Mouse (Mus musculus) forebrain, embryonic 14.5 days (tissue): Measurements from ENCODE around the gene Snapc5. TPM values are rescaled to one million over a fixed set of nuclear protein-coding genes. Genes with fewer than 3 reads are reported as not detected.
"Not testable (repeated sequence)": the region's sequence is repeated elsewhere in the genome, so short reads cannot be mapped to it uniquely, and the experiment has no call there.

Source experiments
- ATAC-seq: fragments of 200-750 bp; cut with Nextera tagmentation; 2 replicates; pipeline ENCODE4 v1.8.0; 2017; ENCODE audit warnings: mild to moderate bottlenecking, moderate library complexity
- DNase-seq: peaks from one replicate; pipeline ENCODE4 v3.0.0-alpha.2; 2015; ENCODE audit warnings: low spot score
- H3K27ac ChIP-seq: fragments of 300-500 bp; sonication (generic); 2 replicates; pipeline ENCODE4 v1.5.1; 2014; ENCODE audit warnings: low read depth, mild to moderate bottlenecking, control low read depth, low read length, moderate library complexity
- H3K27me3 ChIP-seq: fragments of 300-500 bp; sonication (generic); replicated peaks from 2 replicates; pipeline ENCODE4 v1.6.1; 2014; ENCODE audit warnings: low read length, control low read depth, mixed read lengths; ENCODE audit not compliant: control insufficient read depth, insufficient read depth
- H3K36me3 ChIP-seq: fragments of 300-500 bp; sonication (generic); 2 replicates; pipeline ENCODE4 v1.6.1; 2014; ENCODE audit warnings: low read length, control low read depth; ENCODE audit not compliant: control insufficient read depth, insufficient read depth
- H3K4me1 ChIP-seq: fragments of 300-500 bp; sonication (generic); 2 replicates; pipeline ENCODE4 v1.6.1; 2014; ENCODE audit warnings: antibody characterized with exemption, low read length, control low read depth; ENCODE audit not compliant: control insufficient read depth, insufficient read depth
- H3K4me2 ChIP-seq: fragments of 300-500 bp; sonication (generic); 2 replicates; pipeline ENCODE4 v1.6.1; 2014; ENCODE audit warnings: mild to moderate bottlenecking, control low read depth, low read length
- H3K4me3 ChIP-seq: fragments of 300-500 bp; sonication (generic); 2 replicates; pipeline ENCODE4 v1.5.1; 2014; ENCODE audit warnings: low read depth, low read length, control low read depth
- H3K9ac ChIP-seq: fragments of 300-500 bp; sonication (generic); 2 replicates; pipeline ENCODE4 v1.6.1; 2014; ENCODE audit warnings: mild to moderate bottlenecking, low read length, control low read depth, moderate library complexity
- H3K9me3 ChIP-seq: fragments of 300-500 bp; sonication (generic); replicated peaks from 2 replicates; pipeline ENCODE4 v1.6.1; 2016; ENCODE audit warnings: low read length, control low read depth, mixed read lengths; ENCODE audit not compliant: control insufficient read depth
- WGBS: fragments of 180-500 bp; shearing (Covaris S2); extraction: QIAGEN DNeasy Blood & Tissue Kit; methylation state at CpG from one replicate; pipeline ENCODE4 v1.1.7; 2014; 5-methylcytosine and 5-hydroxymethylcytosine counted together
- polyA plus RNA-seq: library from polyadenylated mRNA; unstranded; fragments of >200 nt; fragmentation: Nextera tagmentation; extraction: Ambion mirVana; gene quantifications from 2 replicates; pipeline ENCODE4 v1.2.1, GENCODE M21; 2014

Gene Snapc5
- polyA plus RNA-seq, 1 experiment from 2014 or later: 21.3 TPM

- Histone ChIP-seq H3K4me3 (peak within 1 kb of the TSS; percentile 72), H3K27ac (peak within 1 kb of the TSS; percentile 72), H3K4me1 (peaks cover 8% of the 10 kb centered on the region; the same call in 1 of the 2 replicates), H3K36me3 (peaks cover 31% of the 10 kb centered on the region), H3K4me2 (peak within 1 kb of the TSS; percentile 84), H3K9me3 (no peaks in the 10 kb centered on the region), H3K9ac (peak within 1 kb of the TSS; percentile 81), H3K27me3 (no peaks in the 10 kb centered on the region)
- ATAC-seq: peak; percentile 88
- DNase-seq: peak; percentile 90
- under 1% methylated on average over 42 of the region's 42 CpGs for WGBS
These were observed 6.0 kb upstream of the Snapc5 start, which contains the start of the genes Zwilch and Rpl4 for GRCm38 (mm10) chr9:64172816-64173665. Gene Zwilch, minus strand, starts transcription at chr9:64173104. Gene Rpl4, plus strand, starts transcription at chr9:64173375.

GRCm38 (mm10) chr9:64173666-64174220, 5.3 kb upstream of the Snapc5 start:
- no peak; the same call in 1 of the 2 replicates for ATAC-seq
- Histone ChIP-seq H3K4me3 (peak overlapping the region; percentile 72), H3K9ac (peak overlapping the region; percentile 81), H3K27me3 (no peaks in the 10 kb centered on the region), H3K27ac (peak overlapping the region; percentile 58; the same call in 1 of the 2 replicates), H3K36me3 (peaks cover 38% of the 10 kb centered on the region), H3K4me2 (peak overlapping the region; percentile 84), H3K4me1 (peaks cover 8% of the 10 kb centered on the region; the same call in 1 of the 2 replicates), H3K9me3 (no peaks in the 10 kb centered on the region)
- no peak for DNase-seq
- WGBS: under 1% methylated on average over 16 of the region's 16 CpGs

GRCm38 (mm10) chr9:64174341-64174740, 4.7 kb upstream of the Snapc5 start:
- H3K36me3 ChIP-seq: peaks cover 41% of the 10 kb centered on the region
- ATAC-seq (no peak), DNase-seq (no peak)
- H3K4me2 ChIP-seq: peak overlapping the region; percentile 84
- H3K4me1 ChIP-seq: peaks cover 8% of the 10 kb centered on the region; the same call in 1 of the 2 replicates
- peak overlapping the region; percentile 81 for H3K9ac ChIP-seq
- H3K27ac ChIP-seq: no peak overlapping the region
- peak overlapping the region; percentile 72 for H3K4me3 ChIP-seq
- no peaks in the 10 kb centered on the region for H3K9me3 ChIP-seq
- H3K27me3 ChIP-seq: no peaks in the 10 kb centered on the region

- 74% methylated on average over 8 of the region's 8 CpGs for WGBS
- no peaks in the 10 kb centered on the region for H3K27me3 ChIP-seq
- H3K36me3 ChIP-seq: peaks cover 41% of the 10 kb centered on the region
- H3K27ac ChIP-seq: no peak overlapping the region
- DNase-seq (no peak), ATAC-seq (no peak)
- H3K9me3 ChIP-seq: no peaks in the 10 kb centered on the region
- H3K4me1 ChIP-seq: peaks cover 11% of the 10 kb centered on the region
- peak overlapping the region; percentile 84 for H3K4me2 ChIP-seq
- H3K9ac ChIP-seq: no peak overlapping the region
- H3K4me3 ChIP-seq: peak overlapping the region; percentile 72; the same call in 1 of the 2 replicates
These were observed 4.3 kb upstream of the Snapc5 start for GRCm38 (mm10) chr9:64174766-64175165.

GRCm38 (mm10) chr9:64175378-64175777, 3.7 kb upstream of the Snapc5 start:
- ATAC-seq (no peak), DNase-seq (peak; percentile 64)
- no peak overlapping the region for H3K4me3 ChIP-seq
- H3K36me3 ChIP-seq: peaks cover 46% of the 10 kb centered on the region
- H3K27ac ChIP-seq: no peak overlapping the region
- 71% methylated on average over 11 of the region's 11 CpGs for WGBS
- no peak overlapping the region for H3K9ac ChIP-seq
- H3K9me3 ChIP-seq: no peaks in the 10 kb centered on the region
- peak overlapping the region; percentile 84; the same call in 1 of the 2 replicates for H3K4me2 ChIP-seq
- H3K4me1 ChIP-seq: peaks cover 15% of the 10 kb centered on the region
- H3K27me3 ChIP-seq: no peaks in the 10 kb centered on the region

- peak overlapping the region; percentile 66 for H3K4me2 ChIP-seq
- peak overlapping the region; percentile 80 for H3K27ac ChIP-seq
- H3K27me3 ChIP-seq: no peaks in the 10 kb centered on the region
- peaks cover 74% of the 10 kb centered on the region for H3K36me3 ChIP-seq
- peak overlapping the region; percentile 73 for H3K9ac ChIP-seq
- 34% methylated on average over 3 of the region's 3 CpGs for WGBS
- peak; percentile 59 for DNase-seq
- H3K4me1 ChIP-seq: peaks cover 15% of the 10 kb centered on the region
- H3K4me3 ChIP-seq: peak overlapping the region; percentile 64; the same call in 1 of the 2 replicates
- peak; percentile 59 for ATAC-seq
- no peaks in the 10 kb centered on the region for H3K9me3 ChIP-seq
These were observed 482 bp upstream of the Snapc5 start for GRCm38 (mm10) chr9:64178610-64178973.

GRCm38 (mm10) chr9:64183295-64183694, 4.2 kb downstream of the Snapc5 start:
- H3K36me3 ChIP-seq: peaks cover 66% of the 10 kb centered on the region
- WGBS: 87% methylated on average over 5 of the region's 5 CpGs
- not testable (repeated sequence) for H3K27ac ChIP-seq, H3K4me1 ChIP-seq, H3K27me3 ChIP-seq, H3K9ac ChIP-seq, H3K4me2 ChIP-seq, H3K9me3 ChIP-seq, DNase-seq, H3K4me3 ChIP-seq, ATAC-seq

- ATAC-seq: no peak
- Histone ChIP-seq H3K9ac (no peak overlapping the region), H3K4me1 (peaks cover 7% of the 10 kb centered on the region), H3K36me3 (peaks cover 59% of the 10 kb centered on the region), H3K4me2 (no peak overlapping the region), H3K27me3 (no peaks in the 10 kb centered on the region), H3K27ac (no peak overlapping the region), H3K4me3 (no peak overlapping the region), H3K9me3 (no peaks in the 10 kb centered on the region)
- DNase-seq: no peak
- WGBS: 96% methylated on average over 5 of the region's 5 CpGs
These were observed 5.2 kb downstream of the Snapc5 start for GRCm38 (mm10) chr9:64184166-64184840.
